Mouse (Mus musculus) kidney, postnatal 14 days (tissue): Measurements from ENCODE around the gene 2310061N02Rik.
"Not testable (repeated sequence)": the region's sequence is repeated elsewhere in the genome, so short reads cannot be mapped to it uniquely, and the experiment has no call there.

ENCODE experiments used
- DNase-seq: peaks from one replicate; pipeline ENCODE4 v3.0.0; 2022; ENCODE audit warnings: mixed read lengths

2310061N02Rik gene

GRCm38 (mm10) chr16:88707496-88708012 is at the start of gene 2310061N02Rik:
TSS of gene 2310061N02Rik (minus strand) at chr16:88707962.
- no peak for DNase-seq

GRCm38 (mm10) chr16:88751535-88751934 is 43.8 kb upstream of the 2310061N02Rik start, which contains the start of gene Krtap13:
TSS of gene Krtap13 (minus strand) at chr16:88751635.
- DNase-seq: not testable (repeated sequence)

DNA sequence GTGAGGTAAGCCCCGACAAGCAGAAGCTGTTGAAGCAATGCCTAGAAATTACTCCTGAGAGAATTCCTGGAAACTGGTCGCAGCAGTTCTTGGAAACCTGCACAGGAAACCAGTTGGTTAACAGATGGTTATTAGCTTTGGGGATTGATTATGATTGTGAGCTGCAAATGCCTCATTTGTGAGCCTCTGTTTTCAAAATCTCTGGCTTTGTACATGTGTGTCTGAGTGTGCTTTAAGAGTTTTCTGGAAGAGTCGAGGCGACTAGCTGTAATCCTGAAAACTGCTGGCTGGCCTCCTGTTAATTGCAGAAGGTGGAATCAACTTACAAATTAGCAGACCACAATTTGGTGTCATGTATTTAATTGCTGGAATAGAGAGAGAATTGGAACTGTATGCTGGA is 40.2 kb upstream of the 2310061N02Rik start:
- no peak for DNase-seq

- no peak for DNase-seq
Observed at GRCm38 (mm10) chr16:88744750-88745340, 37.1 kb upstream of the 2310061N02Rik start.

- no peak for DNase-seq
Observed at GRCm38 (mm10) chr16:88735391-88735790, 27.6 kb upstream of the 2310061N02Rik start.

GRCm38 (mm10) chr16:88728812-88729275 is 21.1 kb upstream of the 2310061N02Rik start, which contains the start of gene Krtap13-1:
TSS of gene Krtap13-1 (plus strand) at chr16:88728862.
- DNase-seq: no peak

GRCm38 (mm10) chr16:88720031-88720430 is 12.3 kb upstream of the 2310061N02Rik start:
- no peak for DNase-seq

DNA sequence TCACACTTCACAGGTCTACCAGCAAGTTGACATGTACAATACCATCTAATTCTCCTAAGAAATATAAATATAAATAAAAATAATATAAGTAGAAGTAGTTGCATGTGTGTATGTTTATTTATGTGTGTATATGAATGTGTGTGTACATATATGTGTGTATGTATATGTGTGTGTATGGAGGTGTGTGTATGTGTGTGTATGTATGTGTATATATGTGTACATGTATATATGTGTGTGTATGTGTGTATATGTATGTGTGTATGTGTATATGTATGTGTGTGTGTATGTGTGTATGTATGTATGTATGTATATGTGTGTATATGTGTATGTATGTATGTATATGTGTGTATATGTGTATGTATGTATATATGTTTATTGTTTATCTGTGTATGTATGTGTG is 8.8 kb upstream of the 2310061N02Rik start:
- DNase-seq: no peak

GRCm38 (mm10) chr16:88711245-88711644 is 3.5 kb upstream of the 2310061N02Rik start:
- DNase-seq: no peak

DNA sequence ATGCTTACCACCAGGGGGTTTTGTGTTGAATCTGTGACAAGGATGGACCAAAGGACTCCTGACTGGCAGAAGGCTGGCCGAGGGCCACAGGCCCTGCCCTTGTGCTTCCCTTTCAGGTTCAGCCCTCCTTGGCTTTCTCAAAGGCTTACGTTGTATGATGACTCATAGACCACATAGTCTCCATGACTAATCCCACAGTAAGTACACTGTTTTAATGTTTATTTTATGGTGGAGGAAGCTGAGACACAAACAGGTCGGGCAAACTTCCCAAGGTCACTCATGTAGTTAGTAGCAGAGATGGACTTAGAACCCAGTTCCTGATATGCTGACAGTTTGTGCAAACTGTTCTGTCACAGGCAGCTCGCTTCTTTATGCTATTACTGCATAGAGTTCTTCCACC is 3.0 kb upstream of the 2310061N02Rik start:
- no peak for DNase-seq

GRCm38 (mm10) chr16:88701072-88701864 is 6.5 kb downstream of the 2310061N02Rik start:
- no peak for DNase-seq

- no peak for DNase-seq
Observed at GRCm38 (mm10) chr16:88696256-88696655, 11.5 kb downstream of the 2310061N02Rik start.

GRCm38 (mm10) chr16:88681282-88681681 is 26.5 kb downstream of the 2310061N02Rik start:
- no peak for DNase-seq

DNA sequence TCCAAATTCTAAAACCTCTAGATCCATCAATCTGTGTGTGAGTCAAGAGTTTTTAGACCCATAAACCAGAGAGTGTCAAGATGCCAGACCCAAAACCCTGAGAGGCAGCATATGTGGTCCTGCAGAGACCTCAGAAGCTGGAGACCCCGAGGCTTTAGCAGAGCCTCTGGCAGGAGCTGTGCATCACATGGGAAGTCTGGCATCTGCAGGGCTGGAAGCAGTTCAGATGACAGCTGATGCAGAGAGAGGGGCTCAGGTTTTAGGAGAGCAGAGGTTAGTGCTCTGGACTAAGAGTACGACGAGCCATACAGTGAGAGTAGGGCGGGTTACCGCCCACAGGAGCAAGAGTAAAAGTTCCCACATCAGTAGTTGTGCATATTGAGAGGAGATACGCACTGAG is 28.7 kb downstream of the 2310061N02Rik start:
- no peak for DNase-seq

- no peak for DNase-seq
Observed at GRCm38 (mm10) chr16:88671571-88671970, 36.2 kb downstream of the 2310061N02Rik start, which contains the start of gene Krtap27-1. TSS of gene Krtap27-1 (minus strand) at chr16:88671671.

DNA sequence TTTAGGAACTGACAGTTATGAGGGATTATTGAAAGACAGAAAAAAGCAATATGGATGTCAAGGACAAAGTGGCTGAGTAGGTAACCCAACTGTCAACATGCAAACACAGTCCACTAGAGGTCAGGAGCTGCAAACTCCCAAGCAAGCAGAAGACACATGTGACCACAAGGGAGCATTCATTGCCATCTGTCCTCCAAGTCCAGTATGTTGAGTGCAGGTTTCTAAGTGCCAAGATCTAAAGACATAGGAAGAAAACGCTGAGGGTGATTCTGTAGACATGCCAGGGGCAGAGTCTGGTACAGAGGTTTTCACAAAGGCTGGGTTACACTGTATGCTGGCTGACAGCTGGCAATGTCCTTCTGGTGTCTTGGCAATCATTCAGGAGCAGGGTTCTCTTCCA is 50.3 kb downstream of the 2310061N02Rik start:
- peak; percentile 10 for DNase-seq
